Mouse (Mus musculus) right cerebral cortex, postnatal 36 days (tissue): ENCODE data around the gene Nup210l.

Experiments used
- DNase-seq, 2 experiments: peaks; one replicate each; pipeline ENCODE4 v3.0.0; 2022; ENCODE audit warnings: low spot score in 2 of 2, mixed read lengths in 1 of 2

Nup210l gene

GRCm38 (mm10) chr3:90255784-90256353 lies 151.9 kb downstream of the Nup210l start:
- no peak for DNase-seq

GRCm38 (mm10) chr3:90256731-90257530 lies 153.0 kb downstream of the Nup210l start:
- DNase-seq = no peak

GRCm38 (mm10) chr3:90258521-90258920 lies 154.6 kb downstream of the Nup210l start:
- no peak for DNase-seq
